Mouse (Mus musculus) cerebellum, postnatal 4 days (tissue): ENCODE data around the gene Gm20388.
A peak's percentile ranks its signal among the peaks of the same experiment; 100 is the strongest.

Source experiments
- DNase-seq, 2 experiments: peaks; one replicate each; pipeline ENCODE4 v3.0.0; 2022; ENCODE audit warnings: low spot score in 2 of 2, mixed read lengths in 1 of 2

Gm20388 gene

DNA sequence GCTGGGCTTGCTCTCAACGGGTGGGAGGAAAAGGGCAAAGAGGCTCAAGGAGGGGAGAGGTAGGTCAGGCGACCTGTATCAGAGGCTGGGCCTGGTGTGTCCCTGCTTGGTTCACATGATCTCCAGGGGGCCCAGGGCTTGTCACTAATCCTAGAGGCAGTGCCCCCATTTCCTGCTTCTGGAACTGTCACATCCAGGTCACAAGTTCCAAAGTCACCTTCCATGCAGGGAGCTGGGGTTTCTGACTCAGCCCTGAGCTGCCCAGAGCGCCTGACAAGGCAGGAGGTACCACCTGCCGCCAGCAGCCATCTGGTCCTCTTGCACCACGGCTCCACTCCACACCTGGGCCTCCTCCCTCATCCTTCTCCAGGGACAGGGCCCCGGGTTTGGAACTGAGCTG, 473.1 kb downstream of the Gm20388 start:
- DNase-seq = no peak

DNA sequence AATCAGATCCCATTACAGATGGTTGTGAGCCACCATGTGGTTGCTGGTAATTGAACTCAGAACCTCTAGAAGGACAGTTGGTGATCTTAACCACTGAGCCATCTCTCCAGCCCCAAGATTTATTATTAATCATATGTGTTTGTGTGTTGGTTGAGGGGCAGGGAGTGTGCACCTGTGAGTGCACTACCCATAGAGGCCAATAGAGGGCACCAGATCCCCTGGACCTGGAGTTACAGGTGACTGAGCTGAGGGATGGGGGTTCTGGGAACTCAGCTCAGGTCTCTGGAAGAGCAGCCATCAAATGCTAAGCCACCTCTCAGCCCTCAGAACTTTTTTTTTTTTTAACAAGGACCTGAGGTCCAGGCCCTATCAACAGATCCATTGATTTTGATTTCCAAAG, 474.1 kb downstream of the Gm20388 start:
- no peak for DNase-seq

DNA sequence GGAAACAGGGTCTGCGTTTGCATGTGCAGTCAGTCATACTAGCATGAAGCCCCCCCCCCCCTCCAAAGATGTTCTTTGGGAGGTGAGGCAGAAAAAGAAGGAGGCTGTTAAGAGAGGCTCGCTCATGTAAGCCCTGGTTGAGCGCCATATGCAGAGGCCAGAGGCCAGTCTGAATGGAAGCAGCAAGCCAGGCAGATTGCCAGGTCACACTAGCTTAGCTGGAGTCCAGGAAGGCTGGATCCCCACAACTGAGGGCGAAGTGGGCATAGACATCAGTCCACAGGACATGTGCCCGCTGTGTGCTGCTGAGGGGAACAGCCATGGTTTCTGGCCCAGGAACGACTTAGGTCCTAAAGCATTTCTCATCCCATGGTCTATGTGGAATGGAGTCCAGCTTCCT, 477.6 kb downstream of the Gm20388 start:
- no peak for DNase-seq

DNA sequence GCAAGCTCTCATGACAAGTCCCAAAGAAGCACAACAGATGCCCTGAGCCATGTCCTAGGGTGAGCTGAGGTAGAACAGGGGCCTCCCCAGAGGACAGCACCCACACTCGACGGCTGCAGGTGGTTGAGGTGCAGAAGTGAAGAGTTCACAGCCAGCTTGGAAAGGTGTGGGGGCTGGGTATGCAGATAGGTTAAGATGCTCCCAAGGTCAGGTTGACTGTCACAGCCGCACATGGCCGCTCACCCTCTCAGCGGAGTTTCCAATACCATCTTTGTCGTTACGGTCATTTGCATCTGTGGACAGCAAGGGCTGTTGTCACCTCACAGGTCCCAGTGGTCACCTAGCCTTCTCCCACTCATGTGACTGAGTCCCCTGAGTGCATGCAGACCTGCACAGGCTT, 480.0 kb downstream of the Gm20388 start:
- no peak for DNase-seq

DNA sequence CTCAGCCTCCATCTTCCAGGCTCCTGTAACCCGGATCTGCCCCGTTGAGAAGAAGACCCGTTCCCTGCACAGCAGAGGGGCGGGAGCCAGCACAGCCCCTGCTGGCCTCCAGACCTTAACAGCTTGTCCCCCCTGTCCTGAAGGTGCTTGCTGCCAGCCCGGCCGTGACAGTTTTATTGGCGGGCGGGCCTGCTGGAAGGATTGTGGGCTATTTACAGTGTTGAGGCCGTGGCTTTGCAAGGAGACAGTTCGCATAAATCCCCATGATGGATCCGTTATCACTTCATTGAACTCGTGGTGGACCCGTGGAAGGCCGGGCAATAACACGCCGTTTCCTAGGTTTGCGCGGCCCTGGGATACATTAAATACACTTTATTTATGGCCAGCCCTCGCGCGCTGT, 481.2 kb downstream of the Gm20388 start:
- DNase-seq = no peak

DNA sequence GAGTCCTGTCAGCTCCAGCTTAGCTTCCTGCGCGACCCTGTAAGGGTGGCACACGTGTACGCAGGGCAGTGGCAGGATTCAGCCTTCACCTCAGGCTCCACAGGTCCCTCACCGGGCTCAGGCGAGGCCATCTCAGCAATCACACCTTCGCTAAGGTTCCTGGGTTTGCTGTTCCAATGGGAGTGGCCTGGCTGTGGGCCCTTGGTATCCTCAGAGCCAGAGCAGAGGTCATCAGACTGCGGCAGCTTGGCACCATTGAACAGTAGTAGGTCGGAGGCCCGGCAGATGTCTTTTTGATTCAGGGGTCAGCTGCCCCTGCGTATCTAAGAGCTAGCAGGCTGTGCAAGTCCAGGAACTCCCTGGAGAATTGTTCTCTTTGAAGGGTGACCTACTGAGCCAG, 482.4 kb downstream of the Gm20388 start:
- DNase-seq = no peak

DNA sequence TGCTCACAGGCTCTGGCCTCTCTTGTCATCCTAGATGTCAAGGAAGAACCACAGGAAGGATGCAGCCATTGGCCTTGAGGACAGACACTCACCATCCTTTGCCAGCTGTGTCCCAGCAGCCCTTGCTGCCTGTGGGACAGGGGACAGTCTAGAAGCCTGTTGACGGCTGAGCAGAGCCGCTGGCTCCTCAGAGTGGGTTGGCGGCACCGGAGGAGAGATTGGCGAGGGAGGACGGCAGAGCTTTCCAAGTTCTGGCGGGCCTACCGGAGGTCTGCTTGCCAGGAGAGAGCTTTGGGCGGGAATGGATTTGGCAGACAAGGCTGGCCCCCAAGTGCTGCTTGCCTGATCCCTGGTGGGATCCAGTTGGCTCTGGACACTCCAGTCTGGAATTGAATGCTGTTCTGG, 483.2 kb downstream of the Gm20388 start:
- DNase-seq = peak in 1 of 2 experiments; percentile 73

DNA sequence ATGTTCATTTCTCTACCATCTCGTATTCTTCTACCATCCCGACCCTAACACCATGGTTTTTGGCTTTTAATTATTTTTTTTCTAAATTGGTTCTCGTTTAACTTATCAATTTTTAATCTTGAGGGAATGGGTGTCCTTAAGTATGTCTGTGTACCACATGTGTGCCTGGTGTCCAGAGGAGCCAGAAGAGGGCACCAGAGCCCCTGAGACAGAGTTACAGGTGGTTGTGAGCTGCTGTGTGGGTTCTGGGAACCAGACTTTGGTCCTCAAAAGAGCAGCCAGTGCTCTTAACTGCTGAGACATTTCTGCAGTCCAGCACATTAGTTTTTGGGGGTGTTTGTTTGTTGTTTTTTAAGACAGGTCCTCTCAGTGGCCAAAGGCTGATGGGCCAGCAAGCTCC, 485.3 kb downstream of the Gm20388 start:
- DNase-seq = no peak

DNA sequence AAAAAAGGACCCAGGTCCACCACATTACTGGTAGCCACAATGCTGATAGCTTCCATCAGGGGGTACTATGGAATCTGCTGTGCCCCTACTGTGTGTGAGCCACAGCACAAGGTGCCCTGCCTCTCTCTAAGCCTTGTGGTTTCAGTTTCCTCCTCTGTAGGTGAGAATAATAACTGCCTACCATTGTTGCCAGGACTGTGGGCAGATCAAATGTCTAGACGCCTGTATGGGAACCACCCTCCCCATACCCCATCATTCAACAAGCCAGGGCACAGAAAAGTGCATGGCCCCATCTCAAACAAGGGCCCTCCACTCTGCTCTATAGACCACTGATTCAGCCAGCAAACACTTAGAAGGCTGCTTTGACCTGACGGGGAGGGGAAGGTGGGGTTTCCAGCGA, 486.1 kb downstream of the Gm20388 start:
- no peak for DNase-seq

DNA sequence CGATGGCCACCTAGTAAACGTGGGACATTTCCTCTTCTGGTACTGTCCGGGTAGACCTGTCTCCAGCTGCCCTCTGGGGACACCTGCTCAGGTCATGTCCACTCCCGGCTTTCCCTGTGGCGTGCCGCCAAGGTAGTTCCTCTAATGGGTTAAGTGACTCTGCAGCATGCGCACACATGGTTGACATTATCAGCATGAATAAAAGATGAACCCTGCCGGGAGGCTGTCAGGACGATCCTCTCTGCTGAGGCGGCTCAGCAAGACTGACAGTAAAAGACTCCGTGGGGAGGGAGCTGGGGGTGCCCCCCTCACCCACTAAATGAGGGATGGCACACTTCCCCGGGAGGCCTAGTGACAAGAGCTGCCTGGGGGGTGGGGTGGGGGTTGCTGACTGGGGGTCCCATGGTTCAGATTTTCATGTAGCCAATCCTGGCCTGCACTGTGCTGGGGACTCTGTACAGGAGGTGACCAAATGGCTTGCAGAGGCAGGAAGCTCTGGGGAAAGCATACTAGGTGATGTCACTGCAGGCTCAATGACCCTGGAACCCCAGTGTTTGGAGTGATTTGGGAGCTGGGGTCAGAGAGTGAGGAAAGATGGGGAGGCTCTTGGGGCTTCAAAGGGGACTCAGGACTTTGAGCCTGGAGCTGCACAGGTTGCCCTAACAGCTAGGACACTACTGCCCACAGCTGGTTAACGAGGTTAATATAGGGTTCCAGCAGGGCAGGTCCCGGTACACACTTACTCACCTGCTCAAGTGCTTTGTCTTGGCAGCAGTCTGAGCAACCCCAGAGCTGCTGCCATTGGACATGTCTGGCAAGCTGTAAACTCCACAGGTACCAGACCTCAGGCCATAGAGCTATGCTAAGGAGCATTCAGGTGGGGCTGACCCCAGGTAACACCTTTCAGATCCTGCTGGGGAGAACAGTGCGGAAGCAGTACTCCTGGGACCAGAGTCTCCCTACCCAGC, 487.1 kb downstream of the Gm20388 start:
- no peak for DNase-seq

DNA sequence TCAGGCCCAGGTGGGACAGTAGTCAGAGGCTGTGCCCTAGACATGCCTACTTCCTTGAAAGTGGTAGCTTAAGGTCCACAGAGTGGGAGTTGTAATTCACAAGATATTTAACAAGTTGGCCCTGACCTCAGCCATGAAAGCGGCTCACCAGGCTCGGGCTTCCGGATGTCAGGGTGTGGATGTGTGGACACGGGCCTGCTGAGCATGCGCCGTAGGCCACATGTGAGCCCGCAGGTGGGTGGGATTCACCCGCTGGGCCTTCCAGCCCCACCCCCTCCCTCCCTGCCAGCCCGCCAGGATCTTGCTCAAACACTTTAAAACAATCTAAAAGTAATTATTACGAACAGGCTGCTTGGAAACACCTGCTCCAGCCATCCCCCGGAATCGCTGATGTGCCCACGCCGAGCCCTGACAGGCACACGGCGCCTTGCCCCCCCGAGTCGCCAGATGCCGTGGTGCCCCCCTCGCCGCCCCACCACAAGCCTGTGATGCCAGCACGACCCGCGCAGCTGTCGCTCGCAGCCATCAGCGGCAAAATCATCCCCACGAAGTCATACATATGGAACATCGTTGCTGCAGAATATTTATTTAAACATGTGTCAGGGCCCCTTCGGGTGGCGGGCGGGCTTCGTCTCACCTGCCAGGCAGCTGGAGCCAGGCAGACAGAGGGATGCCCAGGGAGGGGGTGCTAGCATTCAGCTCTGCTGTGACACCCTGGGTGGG, 488.7 kb downstream of the Gm20388 start:
- DNase-seq = no peak

DNA sequence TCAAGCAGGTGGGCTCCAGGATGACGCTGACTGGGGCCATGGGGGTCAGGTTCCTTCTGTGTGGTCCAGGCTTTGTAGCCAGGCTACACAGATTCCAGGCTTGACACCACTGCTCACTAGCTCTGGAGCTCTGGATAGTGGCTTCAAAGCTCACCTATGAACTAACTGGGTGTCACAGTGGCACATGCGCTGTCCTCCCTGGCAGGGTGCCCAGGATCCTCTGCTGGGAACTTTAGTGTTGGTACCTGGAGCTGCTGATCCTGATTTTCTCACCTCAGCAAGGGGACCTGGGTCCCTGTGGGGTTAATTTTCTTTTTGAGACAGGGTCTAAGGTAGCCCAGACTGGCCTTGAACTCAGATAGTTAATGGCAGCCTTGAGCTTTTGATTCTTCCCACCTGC, 490.6 kb downstream of the Gm20388 start:
- DNase-seq = no peak

DNA sequence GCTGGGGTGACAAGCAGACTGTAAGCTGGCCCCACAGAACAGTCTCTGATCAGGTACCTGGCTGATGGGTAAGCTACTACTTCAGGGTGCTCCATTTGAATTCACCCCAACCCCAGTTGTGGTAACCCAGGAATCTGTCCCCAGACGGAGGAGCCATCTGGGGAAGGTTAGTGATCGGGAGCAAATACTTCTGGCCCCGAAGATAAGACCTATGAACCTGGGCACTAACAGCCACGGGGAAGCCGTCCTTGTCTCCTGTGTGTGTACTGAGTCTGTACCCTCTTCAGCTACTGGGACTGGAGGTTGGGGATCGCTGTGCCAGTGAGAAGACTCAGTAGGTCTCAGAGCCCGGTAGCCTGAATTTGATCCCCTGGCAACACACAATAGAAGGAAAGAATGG, 491.1 kb downstream of the Gm20388 start:
- no peak for DNase-seq

DNA sequence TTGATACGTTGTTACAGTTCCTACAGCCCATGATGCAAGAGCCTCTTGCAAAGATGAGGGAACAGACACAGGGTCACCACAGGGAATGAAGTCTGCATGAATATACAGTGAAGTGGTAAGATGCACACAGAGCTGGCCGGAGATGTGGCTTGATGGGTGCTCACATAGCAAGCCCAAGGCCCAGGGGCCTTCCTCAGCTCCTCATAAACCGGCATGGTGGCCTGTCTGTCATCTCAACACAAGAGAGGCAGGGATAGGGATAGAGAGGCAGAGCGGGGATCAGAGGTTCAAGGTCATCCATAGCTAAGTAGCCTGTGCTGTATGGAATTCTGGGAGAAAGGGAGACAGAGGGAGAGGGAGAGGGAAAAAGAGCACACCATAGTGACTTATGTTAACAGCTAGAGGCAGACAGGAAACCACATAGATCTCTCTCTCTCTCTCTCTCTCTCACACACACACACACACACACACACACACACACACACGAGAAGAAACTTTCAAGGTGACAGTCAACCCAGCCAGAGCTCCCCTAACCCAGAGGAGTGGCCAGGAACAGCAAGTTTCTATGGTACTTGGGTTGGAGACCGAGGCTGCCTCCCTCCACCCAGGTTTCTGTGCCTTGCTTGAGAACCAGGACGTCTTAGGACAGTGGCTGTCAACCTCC, 493.1 kb downstream of the Gm20388 start:
- DNase-seq = no peak

DNA sequence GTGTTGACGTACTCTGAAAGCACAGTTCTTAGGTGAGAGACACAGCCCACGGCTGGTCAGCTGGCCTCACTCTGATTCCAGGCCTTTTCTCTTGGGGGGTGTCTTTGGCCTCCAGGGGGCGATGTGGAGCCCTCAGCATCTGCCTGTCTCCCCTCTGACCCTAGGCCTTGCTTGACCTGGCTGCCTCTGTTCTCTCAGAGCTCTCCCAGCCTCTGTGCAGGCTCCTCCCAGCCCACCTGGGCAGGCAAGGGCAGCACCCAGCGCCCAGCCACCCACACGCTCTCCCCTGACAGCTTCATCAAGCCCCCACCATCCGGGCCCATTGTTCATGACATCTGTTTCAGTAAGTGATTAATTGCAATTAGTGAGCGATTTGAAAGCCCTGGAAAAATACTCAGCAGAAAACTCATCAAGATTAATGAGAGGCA, 494.0 kb downstream of the Gm20388 start:
- DNase-seq = no peak

DNA sequence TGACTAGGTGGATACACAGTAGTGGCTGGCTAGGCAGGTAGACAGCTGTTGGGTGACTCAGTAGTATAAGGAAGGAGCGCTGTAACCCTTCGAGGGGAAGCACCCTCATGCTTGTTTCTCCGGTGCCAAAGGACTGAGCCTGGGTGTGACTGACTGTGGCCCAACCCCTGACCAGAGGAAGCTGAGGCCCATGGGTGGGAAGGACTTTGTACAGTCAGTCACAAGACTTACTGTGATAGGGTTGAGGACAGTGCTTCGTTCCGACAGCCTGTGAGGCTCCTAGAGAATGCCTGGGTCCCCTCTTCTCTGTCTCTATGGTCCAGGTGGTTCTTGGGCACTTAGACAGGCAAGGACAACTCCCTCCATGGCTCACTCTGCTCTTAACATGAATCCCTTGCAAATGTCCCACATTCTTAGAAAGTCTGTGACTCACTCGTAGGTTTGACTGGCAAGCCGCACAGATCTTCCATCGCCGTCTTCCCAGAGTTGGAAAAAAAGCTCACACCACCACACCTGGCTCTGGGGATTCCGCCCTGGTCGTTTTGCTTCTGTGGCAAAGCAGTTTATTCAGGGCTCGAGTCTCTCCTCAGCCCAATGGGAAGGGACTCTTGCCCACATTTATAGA, 495.5 kb downstream of the Gm20388 start:
- DNase-seq = no peak

DNA sequence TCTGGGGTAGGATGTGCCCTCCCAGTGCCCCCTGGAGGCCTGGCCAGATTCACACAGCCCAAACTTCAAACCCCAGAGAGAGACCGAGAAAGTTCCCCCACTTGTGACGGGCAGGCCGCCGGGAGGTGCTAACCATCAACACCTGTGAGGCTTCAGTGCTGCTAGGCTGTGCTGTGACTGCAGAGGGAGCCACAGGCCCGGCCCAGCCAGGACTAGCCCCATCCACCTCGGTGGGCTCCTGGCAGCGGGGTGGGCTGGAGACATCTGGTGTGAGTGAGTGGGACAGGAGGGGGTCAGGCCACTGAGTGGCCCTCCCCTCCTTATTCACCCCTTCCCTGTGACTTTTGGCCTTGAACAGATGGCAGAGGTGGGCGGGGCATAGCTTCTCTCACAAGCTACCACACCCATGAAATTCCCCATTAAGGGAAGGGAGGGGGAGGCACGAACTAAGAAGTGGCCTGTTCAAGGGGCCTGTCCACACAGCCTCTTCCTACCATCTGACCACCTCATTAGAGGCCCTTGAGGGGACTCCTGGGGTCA, 497.1 kb downstream of the Gm20388 start:
- peak in 1 of 2 experiments; percentile 79 for DNase-seq

DNA sequence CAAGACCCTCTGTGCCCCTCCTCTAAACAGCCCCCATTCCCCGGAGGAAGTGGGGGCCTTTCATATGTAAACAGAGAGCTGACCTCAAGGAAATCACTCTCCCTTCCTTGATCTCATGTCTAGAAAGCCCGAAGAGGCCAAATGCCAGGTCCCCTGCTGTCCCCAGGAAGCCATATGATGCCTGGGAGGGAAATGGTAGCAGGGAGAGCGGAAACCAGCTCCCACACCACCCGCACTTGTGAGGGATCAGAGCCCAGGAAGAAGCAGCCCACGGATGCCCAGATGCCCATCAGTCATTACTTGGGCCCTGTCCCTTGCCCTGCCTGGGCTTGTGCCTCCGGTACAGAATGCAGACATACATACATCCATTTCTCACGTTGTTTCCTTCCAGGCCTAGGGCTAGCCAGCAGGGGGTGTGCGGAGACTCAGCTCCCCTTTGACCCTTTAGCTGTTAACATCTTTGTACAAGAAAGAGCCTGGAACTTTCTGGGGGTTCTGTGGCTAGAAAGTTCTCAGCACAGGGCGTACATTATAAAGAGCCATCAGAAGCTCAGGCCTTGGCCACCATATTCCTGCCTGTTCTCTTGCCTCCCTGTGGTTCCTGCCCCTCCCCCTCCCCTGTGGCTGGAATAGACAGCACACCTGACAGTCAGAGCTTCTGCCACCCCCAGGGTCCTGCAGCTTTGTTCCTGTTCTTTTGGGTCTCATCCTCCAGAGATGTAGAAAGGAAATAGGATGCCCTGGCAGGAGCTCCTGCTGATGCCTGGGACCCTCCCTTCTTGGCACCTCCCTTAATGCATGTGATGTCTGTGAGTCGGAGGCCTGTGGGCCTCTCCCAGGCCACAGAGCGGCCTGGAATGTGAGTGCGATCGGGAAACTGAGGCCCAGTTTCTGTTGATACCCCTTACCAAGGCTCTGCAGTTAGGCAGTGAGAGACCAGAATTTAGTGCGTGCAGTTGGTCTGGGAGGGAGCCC, 497.9 kb downstream of the Gm20388 start:
- no peak for DNase-seq

DNA sequence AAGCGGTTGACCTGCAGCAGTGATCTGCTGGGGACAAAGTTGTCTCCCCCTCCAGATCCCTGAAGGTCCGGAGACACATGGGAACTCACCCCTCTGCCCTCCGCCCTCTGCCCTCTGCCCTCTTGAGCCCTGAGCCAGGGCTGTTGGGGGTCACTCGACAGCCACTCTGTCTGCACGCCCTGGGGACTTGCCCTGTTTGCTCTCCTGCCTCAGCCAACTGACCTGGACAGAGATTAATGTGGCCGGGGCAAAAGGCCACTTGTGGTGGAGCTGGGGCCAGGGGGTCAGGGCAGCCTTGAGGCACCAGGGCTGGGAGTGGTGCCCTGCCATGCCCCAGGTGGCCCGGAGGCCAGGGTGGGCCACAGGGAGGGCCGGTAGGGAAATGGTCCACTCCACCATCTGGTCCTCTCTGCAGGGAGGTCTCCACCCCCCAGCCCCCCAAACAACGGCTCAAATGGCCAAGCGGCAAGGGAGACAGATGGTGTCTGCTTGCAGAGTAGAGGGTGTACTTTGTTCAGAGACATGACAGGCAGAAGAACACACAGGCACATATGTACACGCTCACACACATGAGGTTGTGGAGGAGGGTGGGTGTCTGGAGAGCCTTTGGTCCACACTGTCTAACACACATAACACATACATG, 498.9 kb downstream of the Gm20388 start:
- no peak for DNase-seq

DNA sequence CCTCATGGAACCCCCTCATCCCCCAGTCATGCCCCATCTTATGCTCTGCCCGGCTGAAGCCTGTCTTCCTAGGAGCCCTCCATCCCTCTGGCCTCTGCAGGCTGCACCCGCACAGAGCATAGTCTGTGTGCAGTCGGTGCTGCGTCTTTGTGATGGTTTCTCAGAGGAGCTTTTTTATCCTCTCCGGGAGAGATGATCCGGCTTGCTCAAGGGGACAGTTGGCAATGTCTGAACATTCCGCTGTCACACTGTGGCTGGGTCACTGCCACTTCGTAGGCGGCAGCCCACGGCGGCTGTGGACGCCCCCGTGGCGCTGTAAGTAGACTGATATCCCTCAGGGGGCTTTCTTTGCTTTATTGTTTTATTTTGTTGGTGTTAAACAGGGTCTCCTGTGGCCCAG, 500.4 kb downstream of the Gm20388 start:
- no peak for DNase-seq
